Mouse (Mus musculus): Measurements from ENCODE around the gene Mettl15.
"Not testable (repeated sequence)": the region's sequence is repeated elsewhere in the genome, so short reads cannot be mapped to it uniquely, and the experiment has no call there.

Mettl15 gene

DNA sequence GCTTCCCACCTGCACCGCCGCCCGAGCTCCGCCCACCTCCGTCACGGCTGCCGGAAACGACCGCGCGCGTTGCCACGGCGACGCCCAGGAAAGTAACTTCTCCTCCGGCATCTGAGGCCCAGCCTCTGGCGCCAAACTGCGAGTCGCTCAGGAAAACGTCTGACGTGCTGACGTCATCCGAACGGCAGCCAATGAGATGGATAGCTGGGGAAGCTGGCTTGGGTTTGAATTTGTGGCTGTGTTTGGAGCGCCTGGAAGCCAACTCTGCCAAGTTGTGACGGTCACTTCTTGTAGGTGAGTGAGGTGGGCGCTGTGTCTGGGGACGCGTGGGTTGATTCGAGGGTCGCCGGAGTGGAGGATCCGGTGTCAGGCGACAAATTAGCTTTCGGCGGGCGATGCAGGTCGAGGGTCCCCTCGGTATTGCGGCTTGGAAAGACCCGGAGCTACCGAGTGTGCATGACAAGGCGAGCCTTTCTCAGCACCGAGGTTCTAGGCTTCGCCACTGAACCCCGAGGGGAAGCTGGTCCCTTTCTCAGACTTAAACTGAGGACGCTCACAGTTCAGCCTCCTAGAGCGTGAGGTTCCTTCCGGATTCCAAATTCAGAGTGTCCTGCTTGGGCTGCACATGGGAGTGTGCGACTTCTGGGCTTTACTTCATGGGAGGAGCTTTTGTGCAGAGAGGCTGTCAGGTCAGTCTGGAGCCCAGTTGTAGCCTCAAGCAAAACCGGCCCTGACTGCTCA lies at the start of gene Mettl15, which contains the start of gene Kif18a:
Mettl15 (minus strand) TSS at position 149 of the 741 bp plus-strand sequence.
Kif18a (plus strand) TSS at position 139 of the 741 bp plus-strand sequence.
- peak; percentile 99 for DNase-seq (ENCODE audit: low read depth, low spot score)

- DNase-seq (ENCODE audit: low read depth, low spot score): peak; percentile 73
Observed at GRCm38 (mm10) chr2:109311369-109311768, 30.8 kb upstream of the Mettl15 start.

- no peak for DNase-seq (ENCODE audit: low read depth, low spot score)
Observed at GRCm38 (mm10) chr2:109303638-109304037, 23.1 kb upstream of the Mettl15 start.

DNA sequence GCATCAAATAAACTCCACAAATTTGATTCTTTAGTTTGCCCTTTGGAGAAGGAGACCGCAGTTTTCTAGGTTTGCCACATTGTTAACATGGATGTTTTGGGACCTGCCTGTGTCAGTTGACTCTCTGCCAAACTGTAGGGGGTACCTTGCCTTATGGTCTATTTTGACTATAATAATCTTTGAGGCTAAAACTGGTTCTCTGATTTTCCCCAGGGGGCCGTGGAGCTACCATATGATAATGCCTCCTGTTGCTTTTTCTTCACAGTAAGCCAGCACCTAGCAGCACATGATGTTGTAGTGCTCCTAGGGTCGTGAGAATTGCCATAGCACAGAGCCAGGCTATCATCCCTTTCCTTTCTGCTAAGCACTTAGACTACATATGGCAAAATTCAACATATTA lies 21.7 kb upstream of the Mettl15 start:
- DNase-seq (ENCODE audit: low read depth, low spot score): no peak

DNA sequence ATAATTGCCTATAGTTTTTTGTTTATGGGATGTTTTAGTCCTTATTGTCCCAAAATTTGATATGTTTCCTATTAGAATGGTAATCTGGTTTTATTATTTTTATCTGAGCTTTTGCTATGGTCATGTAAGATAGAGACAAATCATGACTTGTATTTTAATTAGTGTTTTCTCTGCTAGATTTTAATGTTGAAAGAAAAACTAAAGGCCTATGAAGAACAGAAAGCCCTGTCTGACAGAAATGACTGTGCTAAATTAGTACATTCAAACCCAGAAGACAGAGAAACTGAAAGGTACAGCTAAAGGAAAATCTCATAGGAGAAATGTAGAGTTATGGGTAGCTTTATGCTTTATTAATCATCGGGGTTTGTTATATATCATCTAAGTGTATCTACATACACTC lies 17.6 kb upstream of the Mettl15 start:
- DNase-seq (ENCODE audit: low read depth, low spot score): no peak

- DNase-seq (ENCODE audit: low read depth, low spot score): no peak
Observed at GRCm38 (mm10) chr2:109296264-109296663, 15.7 kb upstream of the Mettl15 start.

DNA sequence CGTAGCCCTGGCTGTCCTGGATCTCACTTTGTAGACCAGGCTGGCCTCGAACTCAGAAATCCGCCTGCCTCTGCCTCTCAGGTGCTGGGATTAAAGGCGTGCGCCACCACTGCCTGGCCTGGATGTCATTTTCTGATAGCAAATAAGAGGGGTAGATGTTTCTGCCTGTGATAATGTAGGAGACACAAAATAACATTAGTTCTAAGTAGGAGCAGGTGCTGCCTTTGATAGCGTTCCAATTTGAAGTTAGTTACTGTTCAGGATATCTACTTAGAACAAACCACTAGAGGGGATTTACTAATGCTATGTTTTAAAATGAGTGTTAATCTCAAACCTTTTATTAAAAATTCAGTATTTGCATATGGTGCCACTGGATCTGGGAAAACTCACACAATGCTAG lies 8.8 kb upstream of the Mettl15 start:
- DNase-seq (ENCODE audit: low read depth, low spot score): no peak

- DNase-seq (ENCODE audit: low read depth, low spot score): no peak
Observed at GRCm38 (mm10) chr2:109284121-109284520, 3.6 kb upstream of the Mettl15 start.

GRCm38 (mm10) chr2:109281341-109281690 lies 768 bp upstream of the Mettl15 start:
- DNase-seq (ENCODE audit: low read depth, low spot score): no peak

GRCm38 (mm10) chr2:109280272-109280599 lies 312 bp downstream of the Mettl15 start:
- no peak for DNase-seq (ENCODE audit: low read depth, low spot score)

- peak; percentile 74 for DNase-seq (ENCODE audit: low read depth, low spot score)
Observed at GRCm38 (mm10) chr2:109278036-109278435, 2.5 kb downstream of the Mettl15 start.

GRCm38 (mm10) chr2:109277593-109277992 lies 3.0 kb downstream of the Mettl15 start:
- peak; percentile 7 for DNase-seq (ENCODE audit: low read depth, low spot score)

- no peak for DNase-seq (ENCODE audit: low read depth, low spot score)
Observed at GRCm38 (mm10) chr2:109273098-109273497, 7.5 kb downstream of the Mettl15 start.

- no peak for DNase-seq (ENCODE audit: low read depth, low spot score)
Observed at GRCm38 (mm10) chr2:109262779-109263178, 17.8 kb downstream of the Mettl15 start.

GRCm38 (mm10) chr2:109241947-109242346 lies 38.6 kb downstream of the Mettl15 start:
- no peak for DNase-seq (ENCODE audit: low read depth, low spot score)

DNA sequence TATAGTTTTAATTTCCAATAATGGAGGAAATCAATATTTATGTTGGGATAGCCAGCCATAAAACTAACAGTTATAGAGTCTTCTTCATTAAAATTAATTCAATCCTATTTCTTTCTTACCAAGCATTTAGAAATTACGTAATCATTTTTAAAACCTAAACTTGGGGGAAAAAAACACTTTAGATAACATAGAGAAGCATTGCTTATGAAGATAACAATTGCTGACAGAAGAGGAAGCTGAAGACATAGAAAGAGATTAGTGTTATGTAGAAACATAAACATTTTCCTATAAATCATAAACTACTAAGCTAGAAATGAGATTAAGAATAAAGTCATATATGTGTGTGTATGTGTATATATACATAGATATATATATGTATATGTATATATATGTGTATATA lies 44.8 kb downstream of the Mettl15 start:
- DNase-seq (ENCODE audit: low read depth, low spot score): no peak

GRCm38 (mm10) chr2:109233876-109234275 lies 46.7 kb downstream of the Mettl15 start:
- DNase-seq (ENCODE audit: low read depth, low spot score): no peak

- no peak for DNase-seq (ENCODE audit: low read depth, low spot score)
Observed at GRCm38 (mm10) chr2:109230443-109230842, 50.1 kb downstream of the Mettl15 start.

DNA sequence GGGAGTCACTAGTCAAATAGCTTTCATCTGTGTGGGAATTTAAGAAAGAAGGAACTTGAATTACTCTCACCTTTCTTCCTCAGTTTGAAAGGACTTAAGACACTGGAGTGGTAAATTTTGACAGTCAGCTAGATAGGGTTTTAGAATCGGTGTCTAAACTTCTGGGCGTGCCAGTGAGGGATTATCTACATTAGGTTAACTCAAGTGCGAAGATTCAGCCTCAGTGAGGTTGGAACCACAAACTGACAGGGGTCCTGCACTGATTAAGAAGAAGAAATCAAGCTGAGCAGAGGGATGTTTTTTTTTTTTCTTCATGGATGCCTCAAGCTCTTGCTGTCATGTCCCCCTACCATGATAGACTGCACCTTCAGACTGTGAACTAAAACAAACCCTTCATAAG lies 53.4 kb downstream of the Mettl15 start:
- DNase-seq (ENCODE audit: low read depth, low spot score): no peak

GRCm38 (mm10) chr2:109221470-109221869 lies 59.1 kb downstream of the Mettl15 start:
- no peak for DNase-seq (ENCODE audit: low read depth, low spot score)

DNA sequence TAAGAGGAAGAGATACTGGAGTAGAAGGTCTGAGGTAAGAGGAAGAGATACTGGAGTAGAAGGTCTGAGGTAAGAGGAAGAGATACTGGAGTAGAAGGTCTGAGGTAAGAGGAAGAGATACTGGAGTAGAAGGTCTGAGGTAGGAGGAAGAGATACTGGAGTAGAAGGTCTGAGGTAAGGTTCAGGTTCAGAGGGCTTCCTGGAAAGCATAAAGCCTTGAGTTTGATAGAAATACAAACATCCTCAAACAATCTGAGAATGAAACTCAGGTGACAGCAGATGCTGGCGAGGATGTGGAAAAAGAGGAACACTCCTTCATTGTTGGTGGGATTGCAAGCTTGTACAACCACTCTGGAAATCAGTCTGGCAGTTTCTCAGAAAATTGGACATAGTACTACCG lies 63.9 kb downstream of the Mettl15 start:
- DNase-seq (ENCODE audit: low read depth, low spot score): not testable (repeated sequence)

- peak; percentile 66 for DNase-seq (ENCODE audit: low read depth, low spot score)
Observed at GRCm38 (mm10) chr2:109210641-109211040, 69.9 kb downstream of the Mettl15 start.

DNA sequence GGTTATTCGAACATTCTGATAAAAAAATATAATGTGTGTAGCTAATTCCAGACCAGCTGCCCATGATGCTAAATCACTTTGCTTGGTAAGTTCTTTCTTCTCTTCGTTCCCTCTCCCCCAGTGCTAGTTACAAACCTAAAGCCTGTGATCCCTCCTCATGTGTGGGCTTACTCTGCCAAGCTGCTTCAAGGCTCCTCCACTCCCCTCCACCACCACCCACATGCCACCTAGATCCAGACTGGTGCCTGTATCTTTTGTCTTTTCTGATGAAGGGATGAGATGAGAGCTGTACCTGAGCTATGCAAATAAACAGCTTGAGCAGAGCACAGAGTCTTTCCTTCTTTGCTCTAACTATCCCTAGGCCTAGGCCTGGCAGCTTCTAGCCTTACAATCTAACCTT lies 72.5 kb downstream of the Mettl15 start:
- no peak for DNase-seq (ENCODE audit: low read depth, low spot score)

- no peak for DNase-seq (ENCODE audit: low read depth, low spot score)
Observed at GRCm38 (mm10) chr2:109182993-109183392, 97.6 kb downstream of the Mettl15 start.
